Mouse (Mus musculus): ENCODE data around the gene Madcam1. TPM values are rescaled to one million over a fixed set of nuclear protein-coding genes. Genes with fewer than 3 reads are reported as not detected.

The Madcam1 gene
- polyA plus RNA-seq, 2 experiments = 0.10 to 0.20 TPM

GRCm38 (mm10) chr10:79693580-79694378 lies 29.4 kb downstream of the Madcam1 start:
- Histone ChIP-seq H3K27me3 (ENCODE audit: control insufficient read depth, insufficient read depth, low read length) (no peaks in the 10 kb centered on the region), H3K4me3 (ENCODE audit: insufficient read depth in 1 of 2, low read depth in 2 of 2, low read length in 2 of 2) (no peak overlapping the region), H3K27ac (no peak overlapping the region), H3K4me2 (ENCODE audit: low read depth) (no peak overlapping the region), H3K4me1 (replicated peaks; ENCODE audit: control insufficient read depth in 2 of 2, insufficient read depth in 2 of 2, low read length in 1 of 2) (peaks cover 0 to 9% of the 10 kb centered on the region in 2 experiments; a peak in 2 of 4 replicates), H3K36me3 (replicated peaks; ENCODE audit: control insufficient read depth, insufficient read depth, low read depth) (peaks cover 2% of the 10 kb centered on the region), H3K9me3 (ENCODE audit: control insufficient read depth, low read length) (no peaks in the 10 kb centered on the region; the same call in 1 of the 2 replicates), H3K9ac (replicated peaks) (no peak overlapping the region)
- TF ChIP-seq CTCF (IDR thresholded peaks at IDR 0.05; ENCODE audit: low read depth) (no peak), EP300 (IDR thresholded peaks at IDR 0.05; ENCODE audit: low read depth) (no peak)
- no peak for DNase-seq (ENCODE audit: low read depth in 3 of 3, low spot score in 3 of 3)
- ATAC-seq (ENCODE audit: insufficient read depth) = no peak
- 65% methylated on average over 12 of the region's 12 CpGs for WGBS (ENCODE audit: insufficient replicate concordance)

- H3K4me3 ChIP-seq (ENCODE audit: insufficient read depth in 1 of 2, low read depth in 2 of 2, low read length in 2 of 2) = no peak overlapping the region
- peaks cover 0 to 9% of the 10 kb centered on the region in 2 experiments; a peak in 2 of 4 replicates for H3K4me1 ChIP-seq (replicated peaks; ENCODE audit: control insufficient read depth in 2 of 2, insufficient read depth in 2 of 2, low read length in 1 of 2)
- no peaks in the 10 kb centered on the region for H3K27me3 ChIP-seq (ENCODE audit: control insufficient read depth, insufficient read depth, low read length)
- H3K9me3 ChIP-seq (ENCODE audit: control insufficient read depth, low read length) = no peaks in the 10 kb centered on the region; the same call in 1 of the 2 replicates
- no peak overlapping the region for H3K9ac ChIP-seq (replicated peaks)
- H3K4me2 ChIP-seq (ENCODE audit: low read depth) = no peak overlapping the region
- ATAC-seq (ENCODE audit: insufficient read depth) (no peak), DNase-seq (ENCODE audit: low read depth in 3 of 3, low spot score in 3 of 3) (no peak)
- TF ChIP-seq CTCF (IDR thresholded peaks at IDR 0.05; ENCODE audit: low read depth) (no peak), EP300 (IDR thresholded peaks at IDR 0.05; ENCODE audit: low read depth) (no peak)
- H3K27ac ChIP-seq = no peak overlapping the region
- no peaks in the 10 kb centered on the region for H3K36me3 ChIP-seq (replicated peaks; ENCODE audit: control insufficient read depth, insufficient read depth, low read depth)
- WGBS (ENCODE audit: insufficient replicate concordance) = 76% methylated on average over 6 of the region's 6 CpGs
Measured at GRCm38 (mm10) chr10:79694379-79694655, 30.0 kb downstream of the Madcam1 start.

GRCm38 (mm10) chr10:79695231-79696128 lies 31.1 kb downstream of the Madcam1 start:
- TF ChIP-seq CTCF (IDR thresholded peaks at IDR 0.05; ENCODE audit: low read depth) (peak; percentile 99), EP300 (IDR thresholded peaks at IDR 0.05; ENCODE audit: low read depth) (no peak)
- H3K4me3 ChIP-seq (ENCODE audit: insufficient read depth in 1 of 2, low read depth in 2 of 2, low read length in 2 of 2) = no peak overlapping the region
- no peaks in the 10 kb centered on the region for H3K27me3 ChIP-seq (ENCODE audit: control insufficient read depth, insufficient read depth, low read length)
- peak in 1 of 3 experiments; percentile 62 for DNase-seq (ENCODE audit: low read depth in 3 of 3, low spot score in 3 of 3)
- ATAC-seq (ENCODE audit: insufficient read depth) = peak; percentile 53; the same call in 1 of the 2 replicates
- no peak overlapping the region for H3K4me2 ChIP-seq (ENCODE audit: low read depth)
- no peaks in the 10 kb centered on the region for H3K36me3 ChIP-seq (replicated peaks; ENCODE audit: control insufficient read depth, insufficient read depth, low read depth)
- H3K27ac ChIP-seq = no peak overlapping the region
- no peak overlapping the region for H3K9ac ChIP-seq (replicated peaks)
- H3K9me3 ChIP-seq (ENCODE audit: control insufficient read depth, low read length) = no peaks in the 10 kb centered on the region; the same call in 1 of the 2 replicates
- peaks cover 0 to 9% of the 10 kb centered on the region in 2 experiments; a peak in 2 of 4 replicates for H3K4me1 ChIP-seq (replicated peaks; ENCODE audit: control insufficient read depth in 2 of 2, insufficient read depth in 2 of 2, low read length in 1 of 2)
- WGBS (ENCODE audit: insufficient replicate concordance) = 53% methylated on average over 13 of the region's 13 CpGs

GRCm38 (mm10) chr10:79696129-79696651 lies 31.8 kb downstream of the Madcam1 start:
- H3K27ac ChIP-seq = no peak overlapping the region
- TF ChIP-seq CTCF (IDR thresholded peaks at IDR 0.05; ENCODE audit: low read depth) (no peak), EP300 (IDR thresholded peaks at IDR 0.05; ENCODE audit: low read depth) (no peak)
- DNase-seq (ENCODE audit: low read depth in 3 of 3, low spot score in 3 of 3) (no peak), ATAC-seq (ENCODE audit: insufficient read depth) (no peak)
- H3K4me3 ChIP-seq (ENCODE audit: insufficient read depth in 1 of 2, low read depth in 2 of 2, low read length in 2 of 2) = no peak overlapping the region
- 58% methylated on average over 9 of the region's 9 CpGs for WGBS (ENCODE audit: insufficient replicate concordance)
- H3K9me3 ChIP-seq (ENCODE audit: control insufficient read depth, low read length) = no peaks in the 10 kb centered on the region; the same call in 1 of the 2 replicates
- no peak overlapping the region for H3K4me2 ChIP-seq (ENCODE audit: low read depth)
- H3K27me3 ChIP-seq (ENCODE audit: control insufficient read depth, insufficient read depth, low read length) = no peaks in the 10 kb centered on the region
- H3K4me1 ChIP-seq (replicated peaks; ENCODE audit: control insufficient read depth in 2 of 2, insufficient read depth in 2 of 2, low read length in 1 of 2) = peaks cover 0 to 15% of the 10 kb centered on the region in 2 experiments; a peak in 2 of 4 replicates
- no peak overlapping the region for H3K9ac ChIP-seq (replicated peaks)
- H3K36me3 ChIP-seq (replicated peaks; ENCODE audit: control insufficient read depth, insufficient read depth, low read depth) = no peaks in the 10 kb centered on the region
